In genomic region chr2:145329756-145330155, GRCm38 (mm10) we compare ENCODE assay signal across 9 mouse cellular contexts.
DNase-seq lines count a peak whose midpoint lies in the region; ATAC-seq and TF ChIP-seq lines count a peak whose summit lies in the region.
"Had no signal": no experiment of that assay in that cellular context is flagged by ENCODE, and none has a peak within 500 bp of the region (broad histone marks: within the 10 kb centered on the region; RNA-seq: fewer than 3 reads in every experiment).

No protein-coding gene starts in this region.

- H3K4me1 ChIP-seq in forebrain, embryonic 15.5 days: no peaks in the 10 kb centered on the region
- H3K4me1 ChIP-seq in forebrain, embryonic 10.5 days: no peaks in the 10 kb centered on the region
- H3K4me1 ChIP-seq in hindbrain, embryonic 14.5 days (replicated peaks; ENCODE audit: control insufficient read depth, insufficient read depth, low read length): no peaks in the 10 kb centered on the region
- H3K4me1 ChIP-seq in cerebellum, adult 2 months (ENCODE audit: control insufficient read depth, insufficient read depth, low read length): peaks cover 4% of the 10 kb centered on the region; the same call in 1 of the 2 replicates
- H3K4me1 ChIP-seq in hindbrain, embryonic 13.5 days (replicated peaks): no peaks in the 10 kb centered on the region
- H3K4me1 ChIP-seq: limb, embryonic 15.5 days had no signal

- no peak overlapping the region for H3K4me3 ChIP-seq in forebrain, embryonic 15.5 days
- no peak overlapping the region for H3K4me3 ChIP-seq in forebrain, embryonic 10.5 days
- H3K4me3 ChIP-seq in left cerebral cortex, adult 2 months: no peak overlapping the region
- H3K4me3 ChIP-seq in hindbrain, embryonic 14.5 days (replicated peaks; ENCODE audit: low read length): no peak overlapping the region
- no peak overlapping the region for H3K4me3 ChIP-seq in cerebellum, adult 2 months (replicated peaks; ENCODE audit: insufficient read depth, low read depth, low read length)
- no peak overlapping the region for H3K4me3 ChIP-seq in hindbrain, embryonic 13.5 days
- H3K4me3 ChIP-seq: limb, embryonic 15.5 days had no signal

- H3K9me3 ChIP-seq in forebrain, embryonic 15.5 days: no peaks in the 10 kb centered on the region
- no peaks in the 10 kb centered on the region for H3K9me3 ChIP-seq in forebrain, embryonic 10.5 days
- H3K9me3 ChIP-seq in hindbrain, embryonic 14.5 days (ENCODE audit: control insufficient read depth, low read length): no peaks in the 10 kb centered on the region
- H3K9me3 ChIP-seq in hindbrain, embryonic 13.5 days: no peaks in the 10 kb centered on the region
- H3K9me3 ChIP-seq: limb, embryonic 15.5 days had no signal

- H3K27me3 ChIP-seq in forebrain, embryonic 15.5 days: no peaks in the 10 kb centered on the region
- no peaks in the 10 kb centered on the region for H3K27me3 ChIP-seq in forebrain, embryonic 10.5 days (ENCODE audit: poor library complexity, severe bottlenecking)
- H3K27me3 ChIP-seq in hindbrain, embryonic 14.5 days (ENCODE audit: control insufficient read depth, insufficient read depth, low read length): no peaks in the 10 kb centered on the region
- no peaks in the 10 kb centered on the region; the same call in 1 of the 2 replicates for H3K27me3 ChIP-seq in cerebellum, adult 2 months (ENCODE audit: control insufficient read depth, insufficient read depth, low read length)
- no peaks in the 10 kb centered on the region for H3K27me3 ChIP-seq in hindbrain, embryonic 13.5 days
- H3K27me3 ChIP-seq: limb, embryonic 15.5 days had no signal

- no peak for TF ChIP-seq CTCF in left cerebral cortex, adult 2 months (IDR thresholded peaks at IDR 0.05)
- no peak for TF ChIP-seq CTCF in cerebellum, adult 2 months (IDR thresholded peaks at IDR 0.05; ENCODE audit: borderline replicate concordance, insufficient read depth, low read depth, low read length)

- intact Hi-C loops in gastrocnemius, postnatal 36 days (cut with DNase I): no loop called here
- intact Hi-C loops in left cerebral cortex, adult 2 months (cut with DNase I): no loop called here

- H3K9ac ChIP-seq in forebrain, embryonic 15.5 days (replicated peaks): no peak overlapping the region
- H3K9ac ChIP-seq in hindbrain, embryonic 14.5 days: no peak overlapping the region
- H3K9ac ChIP-seq in hindbrain, embryonic 13.5 days: no peak overlapping the region
- H3K9ac ChIP-seq: limb, embryonic 15.5 days had no signal

- no peak for TF ChIP-seq POLR2A in cerebellum, adult 2 months (IDR thresholded peaks at IDR 0.05; ENCODE audit: borderline replicate concordance, insufficient read depth, low read length)

- DNase-seq in forebrain, embryonic 10.5 days (ENCODE audit: extremely low spot score, low spot score): no peak
- peak; percentile 70 for DNase-seq in 3134 (ENCODE audit: extremely low read depth, insufficient read length, low spot score)
- peak; percentile 19 to 20 for DNase-seq in gastrocnemius, postnatal 36 days
- peak in 1 of 2 experiments; percentile 13 for DNase-seq in left cerebral cortex, adult 2 months (ENCODE audit: extremely low spot score in 1 of 2, low spot score in 2 of 2)
- no peak for DNase-seq in hindbrain, embryonic 14.5 days (ENCODE audit: low spot score)
- no peak for DNase-seq in cerebellum, adult 2 months

- ATAC-seq in forebrain, embryonic 15.5 days (replicated peaks): peak; percentile 66
- ATAC-seq in hindbrain, embryonic 14.5 days (ENCODE audit: low FRiP score): no peak
- no peak for ATAC-seq in hindbrain, embryonic 13.5 days (ENCODE audit: low FRiP score)

- no peak overlapping the region for H3K4me2 ChIP-seq in forebrain, embryonic 15.5 days (replicated peaks)
- H3K4me2 ChIP-seq in hindbrain, embryonic 14.5 days (replicated peaks): no peak overlapping the region
- H3K4me2 ChIP-seq in hindbrain, embryonic 13.5 days: no peak overlapping the region
- H3K4me2 ChIP-seq: limb, embryonic 15.5 days had no signal

- H3K27ac ChIP-seq in forebrain, embryonic 15.5 days (replicated peaks): no peak overlapping the region
- H3K27ac ChIP-seq in forebrain, embryonic 10.5 days: no peak overlapping the region
- 0 out of 2 replicates have a peak overlapping the region, but pooled peaks have one; percentile 25 for H3K27ac ChIP-seq in left cerebral cortex, adult 2 months
- H3K27ac ChIP-seq in hindbrain, embryonic 14.5 days: no peak overlapping the region
- no peak overlapping the region for H3K27ac ChIP-seq in cerebellum, adult 2 months (ENCODE audit: insufficient read depth, low read length)
- H3K27ac ChIP-seq in hindbrain, embryonic 13.5 days: no peak overlapping the region
- H3K27ac ChIP-seq: limb, embryonic 15.5 days had no signal

- no peaks in the 10 kb centered on the region for H3K36me3 ChIP-seq in forebrain, embryonic 15.5 days
- no peaks in the 10 kb centered on the region for H3K36me3 ChIP-seq in forebrain, embryonic 10.5 days (replicated peaks)
- H3K36me3 ChIP-seq in hindbrain, embryonic 14.5 days (replicated peaks; ENCODE audit: control insufficient read depth, insufficient read depth): no peaks in the 10 kb centered on the region
- no peaks in the 10 kb centered on the region for H3K36me3 ChIP-seq in hindbrain, embryonic 13.5 days
- H3K36me3 ChIP-seq: limb, embryonic 15.5 days had no signal

- WGBS in forebrain, embryonic 15.5 days: 66% methylated on average over 8 of the region's 8 CpGs
- WGBS in forebrain, embryonic 10.5 days: 87% methylated on average over 8 of the region's 8 CpGs
- 84% methylated on average over 8 of the region's 8 CpGs for WGBS in hindbrain, embryonic 14.5 days
- 57% methylated on average over 8 of the region's 8 CpGs for WGBS in cerebellum, adult 2 months
- WGBS in hindbrain, embryonic 13.5 days: 85% methylated on average over 8 of the region's 8 CpGs

Comparison
In these comparisons a context has a peak if more than half of its experiments do, and no peak if none do; other contexts are left out.
1. DNase-seq: peak in 3134 (single experiment) and gastrocnemius, postnatal 36 days (2 of 2); none in forebrain, embryonic 10.5 days (single experiment), hindbrain, embryonic 14.5 days (single experiment) and cerebellum, adult 2 months (0 of 2).